Mouse (Mus musculus) R1 (cell line): Measurements from ENCODE around the gene Cpxm2.
A peak's percentile ranks its signal among the peaks of the same experiment; 100 is the strongest.

ENCODE experiments used
- DNase-seq: peaks from one replicate; pipeline ENCODE4 v3.0.0-alpha.2; 2018; ENCODE audit warnings: low read depth, low spot score

The Cpxm2 gene

GRCm38 (mm10) chr7:132145227-132145800, 9.2 kb downstream of the Cpxm2 start:
- no peak for DNase-seq

DNA sequence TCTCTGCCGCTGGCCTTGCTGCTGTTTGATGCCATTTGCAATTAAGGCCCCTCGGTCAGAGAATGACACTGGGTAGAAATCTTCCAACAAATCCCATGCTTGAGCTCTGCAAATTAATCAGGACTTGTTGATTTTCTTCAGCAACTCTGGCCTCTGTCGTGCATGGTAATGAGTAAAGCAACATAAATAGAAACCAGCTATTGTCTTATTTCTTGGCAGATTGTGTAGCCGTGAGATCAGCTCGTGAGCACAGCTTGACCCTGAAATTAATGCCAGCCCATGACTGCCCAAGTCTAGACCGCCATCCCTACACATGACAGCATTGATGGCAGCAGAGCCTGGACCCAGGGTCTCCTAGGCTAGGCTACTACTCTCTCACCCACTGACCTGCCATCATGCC, 25.9 kb downstream of the Cpxm2 start:
- no peak for DNase-seq

DNA sequence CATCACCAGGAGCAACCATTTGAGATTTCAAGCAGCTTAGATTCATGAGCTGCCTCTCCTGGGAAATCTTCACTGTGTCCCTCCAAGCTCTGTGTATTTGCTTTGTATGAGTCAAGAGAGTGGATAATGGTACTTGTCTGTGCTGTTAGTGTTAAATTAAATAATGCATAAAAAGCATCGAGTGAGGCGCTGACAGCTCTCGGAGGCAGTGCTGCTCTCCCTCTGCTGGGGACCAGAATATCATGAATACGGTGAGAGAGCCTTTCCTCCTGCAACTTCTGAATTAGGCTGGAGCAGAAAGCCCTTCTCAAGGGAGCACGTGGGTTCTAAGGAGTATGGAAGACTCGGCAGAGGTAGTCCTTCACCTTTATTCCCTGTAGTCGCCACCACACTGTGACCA, 29.6 kb downstream of the Cpxm2 start:
- DNase-seq, result no peak

DNA sequence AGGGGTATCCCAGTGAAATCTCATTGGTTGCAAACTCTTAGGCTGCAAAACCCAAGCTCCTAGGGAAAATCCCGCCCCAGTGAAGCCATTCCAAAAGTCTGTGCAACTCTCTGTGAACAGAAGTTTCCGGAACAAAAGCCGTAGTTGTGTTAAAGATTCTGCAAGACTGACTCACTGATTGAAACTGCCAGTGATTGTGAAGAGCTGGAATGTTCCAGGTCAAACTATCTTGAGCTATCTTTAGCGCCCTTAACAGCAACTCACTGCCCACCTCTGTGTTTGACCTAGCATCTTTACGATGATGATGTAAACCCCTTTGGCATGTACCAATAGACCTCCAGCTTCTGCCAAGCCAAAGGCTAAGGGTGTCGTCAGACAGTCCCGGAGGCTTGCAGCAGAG, 31.3 kb downstream of the Cpxm2 start:
- no peak for DNase-seq

DNA sequence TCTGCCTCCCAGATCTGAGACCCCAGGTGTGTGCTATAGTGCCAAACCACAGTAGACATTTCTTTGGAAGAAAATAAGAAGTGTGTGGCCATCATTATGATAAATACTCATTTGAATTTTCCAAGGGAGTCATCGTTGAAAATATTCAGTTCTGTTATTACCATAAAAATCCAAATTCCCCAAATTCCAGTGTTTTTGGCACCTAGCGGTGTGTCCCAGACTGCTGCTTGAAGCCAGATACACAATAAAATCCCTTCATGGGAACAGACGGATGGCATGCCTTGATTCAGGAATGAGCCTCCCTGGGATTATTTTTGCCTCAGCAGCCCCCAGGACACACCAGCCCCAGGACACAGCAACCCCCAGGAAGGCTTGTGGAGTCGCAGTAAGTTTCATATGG, 34.7 kb downstream of the Cpxm2 start:
- DNase-seq, result no peak

DNA sequence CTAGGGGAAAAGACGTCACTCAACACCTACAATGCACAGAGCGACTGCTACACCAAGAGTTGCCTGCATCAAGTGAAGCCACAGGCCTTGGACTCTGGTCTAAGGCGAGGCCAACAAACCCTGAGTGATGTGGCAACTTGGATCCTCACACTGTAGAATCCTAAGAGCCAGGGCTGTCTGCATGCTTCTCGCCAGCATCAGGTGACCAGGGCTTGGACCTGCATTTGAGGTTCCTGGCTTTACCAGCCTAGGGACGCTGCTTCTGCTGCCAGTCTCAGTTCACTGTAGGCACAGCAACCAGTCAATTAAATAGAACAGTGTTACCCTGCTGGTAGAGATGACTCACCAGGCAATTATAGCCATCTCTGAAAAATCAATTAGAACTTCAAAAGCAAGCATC, 42.8 kb downstream of the Cpxm2 start:
- DNase-seq, result no peak

DNA sequence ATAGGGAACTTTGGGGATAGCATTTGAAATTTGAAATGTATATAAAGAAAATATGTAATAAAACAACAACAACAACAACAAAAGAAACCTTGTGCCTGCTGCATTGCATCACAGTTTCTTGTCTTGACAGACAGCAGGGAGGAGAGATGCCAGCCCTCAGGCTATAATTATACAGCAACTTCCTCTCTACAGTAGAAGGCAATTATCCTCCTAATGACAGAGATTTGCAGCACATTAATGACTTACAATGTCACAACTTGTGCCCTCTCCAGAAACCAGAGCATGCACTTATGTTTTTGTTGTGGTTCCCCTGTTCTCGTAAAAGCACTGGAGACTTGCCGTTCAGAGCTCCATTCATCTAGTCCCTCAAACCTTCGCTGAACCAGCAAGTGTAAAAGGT, 44.2 kb downstream of the Cpxm2 start:
- no peak for DNase-seq

DNA sequence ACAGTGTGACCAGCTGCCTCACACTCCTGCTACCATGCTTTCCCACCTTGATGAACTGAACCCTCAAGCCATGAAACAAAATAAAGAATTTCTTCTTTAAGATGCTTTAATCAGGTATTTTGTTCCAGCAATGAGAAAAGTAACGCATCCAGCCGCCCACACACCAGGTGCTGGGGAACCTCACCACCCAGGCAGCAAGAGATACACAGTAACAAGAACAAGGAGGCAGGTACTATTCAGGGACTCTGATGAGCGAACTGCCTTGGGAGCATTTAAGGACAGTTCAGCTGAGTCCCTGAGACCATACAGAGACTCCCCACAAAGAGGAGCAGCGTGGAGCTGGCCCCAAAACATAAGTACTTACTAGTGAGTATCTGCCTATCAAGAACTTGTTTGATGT, 47.6 kb downstream of the Cpxm2 start:
- DNase-seq, result no peak

DNA sequence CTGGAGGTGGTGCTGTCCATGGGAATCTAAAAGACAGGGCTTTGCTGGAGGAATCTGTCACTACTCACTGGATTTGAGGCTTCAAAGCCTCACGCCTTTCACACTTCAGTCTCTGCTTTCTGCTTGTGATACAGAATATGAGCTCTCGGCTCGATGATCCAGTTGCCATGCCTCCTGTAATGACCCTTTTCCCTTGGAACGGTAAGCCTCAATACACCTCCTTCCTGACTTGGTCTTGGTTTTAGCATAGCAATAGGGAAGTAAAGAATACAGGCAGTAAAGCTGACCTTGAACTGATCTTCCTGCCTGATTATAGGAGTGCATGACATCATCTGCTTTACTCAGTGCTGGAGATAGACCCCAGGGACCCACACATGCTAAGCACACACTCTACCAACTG, 49.2 kb downstream of the Cpxm2 start:
- DNase-seq, result peak; percentile 60

- DNase-seq, result no peak
These were observed 56.1 kb downstream of the Cpxm2 start for GRCm38 (mm10) chr7:132098441-132098840.

- DNase-seq, result no peak
These were observed 59.9 kb downstream of the Cpxm2 start for GRCm38 (mm10) chr7:132094666-132095065.

- no peak for DNase-seq
These were observed 63.0 kb downstream of the Cpxm2 start for GRCm38 (mm10) chr7:132091551-132091950.

GRCm38 (mm10) chr7:132088606-132089005, 65.9 kb downstream of the Cpxm2 start:
- no peak for DNase-seq

DNA sequence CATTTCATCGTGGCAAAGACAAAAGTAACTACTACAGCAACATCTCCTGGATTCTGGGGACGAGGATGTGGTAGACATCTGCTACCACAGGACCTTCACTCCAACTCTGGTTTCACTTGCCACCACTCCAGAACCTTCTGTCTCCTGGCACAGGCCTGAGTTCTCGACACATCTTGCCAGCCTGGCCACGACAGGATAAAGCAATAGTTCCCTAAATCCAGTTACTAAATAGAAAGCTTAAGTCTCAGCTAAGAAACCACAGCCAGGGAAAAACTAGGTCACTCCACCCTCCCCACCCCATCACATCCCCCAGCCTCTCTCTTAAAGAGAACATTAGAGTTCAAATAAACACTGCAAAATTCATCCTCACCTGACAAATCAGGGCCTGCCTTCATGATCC, 66.4 kb downstream of the Cpxm2 start:
- no peak for DNase-seq

GRCm38 (mm10) chr7:132075825-132076224, 78.7 kb downstream of the Cpxm2 start:
- DNase-seq, result no peak

DNA sequence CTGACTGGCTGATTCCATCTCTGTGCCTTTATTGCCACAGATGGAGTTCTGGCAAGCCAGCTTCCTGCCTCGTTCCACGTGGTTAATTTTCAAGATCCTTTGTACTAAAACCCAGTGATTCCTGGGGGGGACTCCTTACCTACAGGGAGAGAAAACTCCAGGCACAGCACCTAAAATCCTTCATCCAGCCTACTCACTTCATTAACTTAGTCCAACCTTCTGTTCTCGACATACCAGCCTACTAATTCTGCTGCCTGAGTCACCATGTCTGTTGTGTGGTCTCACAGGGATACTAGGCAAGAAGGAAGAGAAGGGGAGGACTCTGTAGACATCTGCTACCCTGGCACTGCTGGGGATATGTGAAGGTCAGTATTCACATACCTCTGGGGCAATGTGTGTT, 80.0 kb downstream of the Cpxm2 start:
- no peak for DNase-seq

- no peak for DNase-seq
These were observed 83.5 kb downstream of the Cpxm2 start for GRCm38 (mm10) chr7:132070877-132071625.

DNA sequence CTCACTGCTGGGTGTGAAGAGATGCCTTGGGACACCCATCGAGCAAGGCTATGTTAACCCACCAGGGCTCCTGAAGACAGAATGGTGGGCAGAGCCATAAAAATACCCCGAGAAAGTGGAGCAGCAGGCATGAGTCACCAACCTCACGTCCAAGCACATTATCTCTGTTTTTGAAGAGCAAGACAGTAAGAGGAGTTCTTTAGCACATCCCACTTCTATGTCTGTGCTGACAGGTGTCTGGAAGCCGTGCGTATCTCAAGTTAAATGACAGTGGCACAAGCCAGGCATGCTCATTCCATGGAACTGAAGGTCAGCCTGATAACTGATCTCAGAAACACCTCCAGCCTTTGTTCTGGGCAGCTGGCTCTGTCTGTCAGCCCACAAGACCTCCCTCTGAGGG, 86.6 kb downstream of the Cpxm2 start:
- DNase-seq, result no peak

GRCm38 (mm10) chr7:132067511-132067910, 87.0 kb downstream of the Cpxm2 start:
- DNase-seq, result no peak

- peak; percentile 11 for DNase-seq
These were observed 94.4 kb downstream of the Cpxm2 start for GRCm38 (mm10) chr7:132060116-132060515.

DNA sequence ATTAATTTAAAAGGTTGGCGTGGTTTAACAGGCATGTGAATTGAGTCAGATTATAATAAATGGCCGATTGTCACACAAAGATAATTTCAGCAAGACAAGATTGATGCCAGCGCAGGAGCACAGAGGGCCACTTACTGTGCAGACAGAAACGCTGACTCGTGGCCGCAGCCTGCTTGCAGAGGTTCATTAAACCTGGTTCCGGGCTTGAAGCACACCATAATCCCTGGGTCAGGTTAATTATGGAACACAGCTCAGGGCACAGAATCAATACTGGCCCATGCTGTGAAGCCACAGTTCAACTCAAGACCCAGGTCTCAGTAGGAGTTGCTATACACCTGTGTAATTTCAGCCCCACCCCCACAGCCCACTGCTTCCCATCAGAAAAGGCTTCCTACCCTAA, 98.0 kb downstream of the Cpxm2 start:
- DNase-seq, result no peak

DNA sequence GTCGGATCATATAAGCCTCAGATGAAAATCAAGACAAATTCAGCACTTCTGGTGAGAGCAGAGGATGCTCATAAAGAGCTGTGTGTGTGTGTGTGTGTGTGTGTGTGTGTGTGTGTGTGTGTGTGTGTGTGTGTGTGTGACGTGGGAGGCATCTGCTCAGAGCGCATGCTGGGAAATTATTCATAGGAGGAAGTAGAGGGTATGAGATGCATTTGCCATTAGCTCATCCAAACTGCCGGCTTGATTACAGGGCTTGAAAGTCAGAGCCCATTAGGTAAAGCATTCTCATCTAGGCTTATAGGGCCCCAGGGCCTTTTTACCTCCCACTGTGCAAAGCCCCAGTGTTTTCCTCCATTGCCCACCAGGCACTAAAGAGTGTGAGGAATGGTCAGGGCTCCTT, 107.9 kb downstream of the Cpxm2 start:
- DNase-seq, result no peak

DNA sequence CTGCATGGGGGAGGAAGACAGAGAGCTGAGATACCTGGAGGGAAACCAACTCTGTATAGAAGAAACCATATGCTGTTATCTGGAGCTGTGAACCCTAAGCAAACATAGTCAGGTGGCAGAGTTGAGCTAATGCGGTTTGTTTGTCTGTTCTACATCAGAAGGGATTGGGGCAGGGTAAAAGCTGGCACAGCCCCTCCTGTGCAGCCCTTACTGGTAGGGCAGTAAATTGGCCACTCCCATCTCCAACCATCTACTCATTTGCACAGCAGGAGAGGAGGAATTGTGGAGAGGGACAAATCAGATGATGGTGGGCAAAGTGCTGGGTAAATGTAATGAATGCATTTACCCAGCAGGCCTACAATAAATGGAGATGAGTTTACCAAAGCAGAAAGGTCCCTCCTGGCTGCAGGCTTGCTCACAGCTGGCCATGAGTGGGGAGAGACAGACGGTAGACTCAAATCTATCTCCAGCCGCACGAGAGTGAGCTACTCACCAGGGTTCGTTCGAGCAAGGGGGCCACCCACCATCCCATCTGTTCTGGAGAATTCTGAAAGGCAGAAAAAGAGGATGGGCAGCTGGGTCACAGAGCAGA, 122.5 kb downstream of the Cpxm2 start:
- DNase-seq, result no peak
